Mouse (Mus musculus) neural tube, embryonic 13.5 days (tissue): ENCODE measurements around the gene Pes1. TPM values are rescaled to one million over a fixed set of nuclear protein-coding genes. Genes with fewer than 3 reads are reported as not detected.
A peak's percentile ranks its signal among the peaks of the same experiment; 100 is the strongest.

Experiments used
- ATAC-seq: fragments of 200-750 bp; cut with Nextera tagmentation; 2 replicates; pipeline ENCODE4 v1.8.0; 2017; ENCODE audit warnings: low read depth, mild to moderate bottlenecking, moderate TSS enrichment, moderate library complexity
- H3K27ac ChIP-seq: fragments of 300-500 bp; sonication (generic); replicated peaks from 2 replicates; pipeline ENCODE4 v1.5.1; 2015; ENCODE audit warnings: moderate library complexity, mild to moderate bottlenecking, inconsistent platforms
- H3K27me3 ChIP-seq: fragments of 300-500 bp; sonication (generic); 2 replicates; pipeline ENCODE4 v1.6.1; 2015; ENCODE audit warnings: mild to moderate bottlenecking, inconsistent platforms
- H3K36me3 ChIP-seq: fragments of 300-500 bp; sonication (generic); 2 replicates; pipeline ENCODE4 v1.6.1; 2015; ENCODE audit warnings: mild to moderate bottlenecking, inconsistent platforms
- H3K4me1 ChIP-seq: fragments of 300-500 bp; sonication (generic); replicated peaks from 2 replicates; pipeline ENCODE4 v1.6.1; 2015; ENCODE audit warnings: inconsistent platforms
- H3K4me2 ChIP-seq: fragments of 300-500 bp; sonication (generic); 2 replicates; pipeline ENCODE4 v1.6.1; 2015; ENCODE audit warnings: inconsistent platforms, mild to moderate bottlenecking, moderate library complexity
- H3K4me3 ChIP-seq: fragments of 300-500 bp; sonication (generic); 2 replicates; pipeline ENCODE4 v1.5.1; 2015; ENCODE audit warnings: mild to moderate bottlenecking, inconsistent platforms
- H3K9ac ChIP-seq: fragments of 300-500 bp; sonication (generic); 2 replicates; pipeline ENCODE4 v1.6.1; 2015; ENCODE audit warnings: moderate library complexity, mild to moderate bottlenecking, inconsistent platforms
- H3K9me3 ChIP-seq: fragments of 300-500 bp; sonication (generic); 2 replicates; pipeline ENCODE4 v1.6.1; 2016; ENCODE audit warnings: inconsistent platforms
- WGBS: fragments of 180-500 bp; shearing (Covaris S2); methylation state at CpG from one replicate; pipeline ENCODE4 v1.1.7; 2015; 5-methylcytosine and 5-hydroxymethylcytosine counted together
- polyA plus RNA-seq: library from polyadenylated mRNA; unstranded; fragments of >200 nt; fragmentation: Nextera tagmentation; extraction: Ambion mirVana; gene quantifications from 2 replicates; pipeline ENCODE4 v1.2.1, GENCODE M21; 2015

The Pes1 gene
- polyA plus RNA-seq, result 56.5 and 59.4 TPM in 2 replicates

GRCm38 (mm10) chr11:3963610-3964415, at the start of gene Pes1:
Pes1 (plus strand) TSS chr11:3963975.
- Histone ChIP-seq H3K27me3 (no peaks in the 10 kb centered on the region), H3K36me3 (peaks cover 6% of the 10 kb centered on the region), H3K4me2 (peak within 1 kb of the TSS; percentile 73), H3K9ac (peak within 1 kb of the TSS; percentile 79), H3K4me1 (peaks cover 28% of the 10 kb centered on the region), H3K4me3 (peak within 1 kb of the TSS; percentile 74), H3K9me3 (no peaks in the 10 kb centered on the region), H3K27ac (peak within 1 kb of the TSS; percentile 35; the same call in 1 of the 2 replicates)
- under 1% methylated on average over 31 of the region's 31 CpGs for WGBS
- ATAC-seq, result peak; percentile 95

DNA sequence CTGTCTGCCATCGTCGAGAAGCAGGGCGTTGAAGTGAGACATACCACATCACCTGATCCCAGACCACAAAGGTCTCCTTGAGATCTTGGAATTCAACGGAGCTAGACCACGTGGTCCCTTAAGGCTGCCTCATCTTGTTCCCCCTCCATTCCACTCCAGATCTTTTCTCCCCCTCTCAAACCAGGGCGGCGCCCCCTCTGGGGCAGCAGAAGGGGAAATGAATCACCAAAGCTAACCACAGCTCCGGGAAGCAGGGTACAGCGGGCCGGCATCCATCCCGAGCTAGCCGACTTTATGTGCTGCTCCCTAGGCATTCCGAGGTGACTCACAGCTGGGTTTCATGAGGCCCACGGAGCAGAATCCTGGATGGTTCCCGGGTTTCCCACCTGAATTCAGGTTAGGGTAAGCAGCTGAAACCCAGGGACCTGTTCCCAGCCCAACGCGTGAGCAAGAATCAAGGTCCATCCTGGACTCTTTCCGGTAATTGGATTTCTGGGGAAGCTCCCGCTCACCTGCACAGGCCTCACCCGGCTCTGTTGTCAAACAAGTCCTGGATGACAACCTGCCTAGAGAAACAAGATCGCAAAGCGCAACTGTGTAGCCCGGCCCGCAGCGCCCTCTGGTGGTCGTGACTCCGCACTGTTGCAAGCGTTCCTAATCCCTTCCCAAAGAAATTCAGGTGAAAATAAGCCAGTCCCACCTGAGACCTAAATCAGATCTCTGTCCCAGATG, 49.5 kb upstream of the Pes1 start, which contains the start of gene Slc35e4:
Slc35e4 (minus strand) TSS at position 556 of the 732 bp plus-strand sequence.
- H3K9me3 ChIP-seq, result no peaks in the 10 kb centered on the region
- peak within 1 kb of the TSS; percentile 64 for H3K4me3 ChIP-seq
- peaks cover 52% of the 10 kb centered on the region for H3K4me1 ChIP-seq
- 0 out of 2 replicates have a peak, but pooled peaks cover 8% of the 10 kb centered on the region for H3K27me3 ChIP-seq
- peak within 1 kb of the TSS; percentile 93 for H3K4me2 ChIP-seq
- peak within 1 kb of the TSS; percentile 82 for H3K9ac ChIP-seq
- ATAC-seq, result peak; percentile 72
- H3K36me3 ChIP-seq, result no peaks in the 10 kb centered on the region
- WGBS, result 1% methylated on average over 28 of the region's 28 CpGs
- peak within 1 kb of the TSS; percentile 77 for H3K27ac ChIP-seq

- no peak overlapping the region for H3K4me2 ChIP-seq
- no peaks in the 10 kb centered on the region for H3K9me3 ChIP-seq
- H3K36me3 ChIP-seq, result peaks cover 10% of the 10 kb centered on the region
- no peak overlapping the region for H3K27ac ChIP-seq
- no peak overlapping the region for H3K4me3 ChIP-seq
- no peaks in the 10 kb centered on the region for H3K27me3 ChIP-seq
- WGBS, result 79% methylated on average over 1 of the region's 1 CpGs
- no peak for ATAC-seq
- peaks cover 10% of the 10 kb centered on the region for H3K4me1 ChIP-seq
- H3K9ac ChIP-seq, result no peak overlapping the region
Observed at GRCm38 (mm10) chr11:3918738-3919137, 45.0 kb upstream of the Pes1 start.

- Histone ChIP-seq H3K9me3 (no peaks in the 10 kb centered on the region), H3K36me3 (peaks cover 21% of the 10 kb centered on the region), H3K27me3 (no peaks in the 10 kb centered on the region), H3K9ac (no peak overlapping the region), H3K4me3 (no peak overlapping the region), H3K4me1 (no peaks in the 10 kb centered on the region; the same call in 1 of the 2 replicates), H3K27ac (no peak overlapping the region), H3K4me2 (no peak overlapping the region)
- ATAC-seq, result no peak
- whole genome bisulfite sequencing, result 88% methylated on average over 7 of the region's 7 CpGs
Observed at GRCm38 (mm10) chr11:3920476-3920875, 43.3 kb upstream of the Pes1 start.

- 28% methylated on average over 8 of the region's 8 CpGs for WGBS
- Histone ChIP-seq H3K4me3 (no peak overlapping the region), H3K4me2 (no peak overlapping the region), H3K9ac (no peak overlapping the region), H3K27ac (no peak overlapping the region), H3K4me1 (no peaks in the 10 kb centered on the region; the same call in 1 of the 2 replicates), H3K36me3 (peaks cover 27% of the 10 kb centered on the region), H3K9me3 (no peaks in the 10 kb centered on the region), H3K27me3 (no peaks in the 10 kb centered on the region)
- peak; percentile 15; the same call in 1 of the 2 replicates for ATAC-seq
Observed at GRCm38 (mm10) chr11:3921281-3921850, 42.4 kb upstream of the Pes1 start.

DNA sequence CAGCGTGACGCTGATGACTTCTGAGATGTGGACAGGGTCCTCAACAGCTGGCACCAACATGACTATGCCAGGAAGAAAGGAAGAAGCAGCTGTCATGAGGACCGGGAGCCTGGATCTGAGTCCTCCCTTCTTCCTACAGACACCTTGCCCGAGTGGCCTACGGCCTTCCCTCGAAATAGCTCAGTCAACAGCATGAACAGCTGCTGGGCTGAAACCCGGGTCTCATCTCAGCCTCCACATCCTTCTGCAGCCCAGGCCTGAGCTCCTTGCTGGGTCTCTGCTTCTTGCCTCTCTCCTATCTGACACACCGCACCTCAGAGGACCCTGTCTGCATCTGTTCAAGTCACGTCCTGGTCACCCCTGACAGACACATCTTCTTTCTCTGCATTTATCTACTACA, 41.7 kb upstream of the Pes1 start:
- Histone ChIP-seq H3K4me1 (no peaks in the 10 kb centered on the region; the same call in 1 of the 2 replicates), H3K36me3 (peaks cover 33% of the 10 kb centered on the region), H3K4me3 (no peak overlapping the region), H3K27me3 (no peaks in the 10 kb centered on the region), H3K9me3 (no peaks in the 10 kb centered on the region), H3K4me2 (no peak overlapping the region), H3K9ac (no peak overlapping the region), H3K27ac (no peak overlapping the region)
- ATAC-seq, result no peak
- WGBS, result 93% methylated on average over 9 of the region's 9 CpGs

DNA sequence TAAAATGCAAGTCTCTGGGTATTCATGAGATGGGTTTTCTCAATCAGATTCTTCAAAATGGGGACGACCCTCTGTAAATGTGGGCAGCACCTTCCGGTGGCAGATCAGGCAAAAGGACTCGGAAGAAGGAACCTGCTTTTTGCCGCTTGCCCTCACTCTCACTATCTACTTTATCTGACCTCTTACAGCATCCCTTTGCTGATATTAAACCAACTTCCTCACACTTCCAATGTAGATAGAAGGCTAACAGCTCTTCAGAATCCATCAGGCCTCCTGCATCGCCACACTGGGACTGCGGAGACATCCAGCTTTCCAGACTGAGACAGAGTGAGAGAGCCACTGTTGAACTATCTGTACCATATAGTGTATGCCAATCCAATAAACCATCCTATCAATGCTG, 41.0 kb upstream of the Pes1 start:
- Histone ChIP-seq H3K27ac (no peak overlapping the region), H3K9ac (no peak overlapping the region), H3K4me3 (no peak overlapping the region), H3K27me3 (no peaks in the 10 kb centered on the region), H3K36me3 (peaks cover 33% of the 10 kb centered on the region), H3K4me2 (no peak overlapping the region), H3K4me1 (no peaks in the 10 kb centered on the region; the same call in 1 of the 2 replicates), H3K9me3 (no peaks in the 10 kb centered on the region)
- WGBS, result 95% methylated on average over 6 of the region's 6 CpGs
- no peak for ATAC-seq

DNA sequence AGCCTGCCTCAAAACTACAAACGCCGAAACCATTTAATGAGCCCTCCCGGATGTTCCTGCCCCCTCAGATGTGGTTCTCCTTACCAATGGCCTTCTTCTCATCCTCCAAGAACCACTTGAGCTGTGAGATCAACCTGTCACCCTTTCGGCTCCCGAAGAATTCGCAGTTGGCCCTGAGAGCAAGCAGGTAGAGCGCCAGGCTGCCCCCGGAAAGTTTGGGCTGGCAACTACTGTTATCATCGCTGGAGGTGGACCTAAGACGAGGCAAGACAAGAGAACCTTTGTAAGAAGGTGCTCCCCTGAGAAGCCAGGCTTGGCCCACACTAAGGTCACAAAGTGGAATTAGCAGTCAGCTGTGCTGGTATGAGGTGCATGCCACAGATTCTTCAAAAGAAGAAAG, 37.9 kb upstream of the Pes1 start:
- Histone ChIP-seq H3K9ac (no peak overlapping the region), H3K27me3 (no peaks in the 10 kb centered on the region), H3K27ac (no peak overlapping the region), H3K36me3 (peaks cover 33% of the 10 kb centered on the region), H3K4me2 (no peak overlapping the region), H3K4me3 (no peak overlapping the region), H3K9me3 (no peaks in the 10 kb centered on the region), H3K4me1 (peaks cover 5% of the 10 kb centered on the region)
- ATAC-seq, result no peak
- 93% methylated on average over 10 of the region's 10 CpGs for WGBS

DNA sequence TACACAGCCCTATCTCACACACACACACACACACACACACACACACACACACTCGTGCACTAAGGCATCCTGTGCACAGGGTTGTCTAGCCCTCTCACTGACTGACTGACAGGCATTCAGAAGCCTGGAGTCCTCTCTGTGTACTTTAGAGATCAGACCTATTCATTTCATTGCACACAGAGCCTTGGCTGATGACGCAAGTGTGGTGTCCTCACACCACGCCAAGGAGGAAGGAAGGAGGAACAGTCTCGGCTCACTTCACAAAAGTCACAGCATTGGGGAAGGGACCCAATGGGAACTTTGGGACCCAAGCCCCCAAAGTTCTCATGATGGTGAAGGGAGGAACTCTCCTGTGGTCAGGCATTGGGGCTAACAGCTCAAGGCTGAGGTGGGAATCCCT, 33.8 kb upstream of the Pes1 start:
- Histone ChIP-seq H3K4me3 (no peak overlapping the region), H3K4me1 (peaks cover 18% of the 10 kb centered on the region), H3K4me2 (no peak overlapping the region), H3K36me3 (peaks cover 13% of the 10 kb centered on the region; the same call in 1 of the 2 replicates), H3K9me3 (no peaks in the 10 kb centered on the region), H3K27me3 (no peaks in the 10 kb centered on the region), H3K9ac (no peak overlapping the region), H3K27ac (no peak overlapping the region)
- WGBS, result 86% methylated on average over 4 of the region's 4 CpGs
- no peak for ATAC-seq

DNA sequence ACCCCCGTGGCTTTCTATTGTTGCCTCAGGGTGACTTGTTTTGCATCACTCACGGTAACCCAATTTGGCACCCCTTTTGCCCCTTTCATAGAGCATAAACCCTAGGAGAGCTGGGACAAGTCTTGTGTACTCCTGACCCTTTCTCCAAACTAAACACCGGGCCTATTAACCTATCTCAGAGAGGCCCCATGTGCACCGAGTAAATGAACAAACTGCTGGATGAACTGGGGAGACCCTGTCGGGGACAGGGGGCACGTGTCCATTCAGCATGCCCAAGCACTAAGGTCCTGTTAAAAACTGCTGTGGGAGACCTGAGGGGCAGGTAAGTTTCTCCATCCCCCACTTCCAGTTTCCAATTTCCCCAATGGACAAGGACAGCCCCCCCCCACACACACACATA, 32.8 kb upstream of the Pes1 start:
- no peaks in the 10 kb centered on the region for H3K9me3 ChIP-seq
- peak overlapping the region; percentile 66 for H3K9ac ChIP-seq
- ATAC-seq, result peak; percentile 15; the same call in 1 of the 2 replicates
- H3K4me3 ChIP-seq, result peak overlapping the region; percentile 44
- no peak overlapping the region for H3K27ac ChIP-seq
- H3K27me3 ChIP-seq, result no peaks in the 10 kb centered on the region
- peaks cover 18% of the 10 kb centered on the region for H3K4me1 ChIP-seq
- H3K4me2 ChIP-seq, result peak overlapping the region; percentile 68
- peaks cover 10% of the 10 kb centered on the region; the same call in 1 of the 2 replicates for H3K36me3 ChIP-seq
- 22% methylated on average over 6 of the region's 6 CpGs for WGBS

- peak within 1 kb of the TSS; percentile 66 for H3K9ac ChIP-seq
- H3K9me3 ChIP-seq, result no peaks in the 10 kb centered on the region
- H3K4me1 ChIP-seq, result peaks cover 18% of the 10 kb centered on the region
- H3K36me3 ChIP-seq, result peaks cover 4% of the 10 kb centered on the region; the same call in 1 of the 2 replicates
- peak within 1 kb of the TSS; percentile 44 for H3K4me3 ChIP-seq
- peak; percentile 73; the same call in 1 of the 2 replicates for ATAC-seq
- under 1% methylated on average over 25 of the region's 26 CpGs for whole genome bisulfite sequencing
- no peaks in the 10 kb centered on the region for H3K27me3 ChIP-seq
- H3K4me2 ChIP-seq, result peak within 1 kb of the TSS; percentile 68
- H3K27ac ChIP-seq, result no peak within 1 kb of the TSS
Observed at GRCm38 (mm10) chr11:3931511-3932211, 32.1 kb upstream of the Pes1 start, which contains the start of gene Tcn2. Tcn2 (minus strand) TSS chr11:3932159.
